Mouse (Mus musculus) megakaryocyte, adult 5-6 weeks (primary cell): ENCODE results near the gene Herc2. TPM values are rescaled to one million over a fixed set of nuclear protein-coding genes. Genes with fewer than 3 reads are reported as not detected.

ENCODE experiments used
- ATAC-seq: 2 replicates; pipeline ENCODE4 v1.8.0; 2016; ENCODE audit warnings: mild to moderate bottlenecking, inconsistent platforms; ENCODE audit not compliant: poor library complexity, severe bottlenecking
- total RNA-seq, 2 experiments: library from RNA; stranded (forward) in 1 of 2; stranded (reverse) in 1 of 2; fragments of 153-499, 151-499 nt in 1 of 2; fragments of 221-1000, 200-1000 nt in 1 of 2; gene quantifications; 2 replicates each; pipeline versions ENCODE4 v1.2.3 to v1.2.4; 2015 to 2017

Gene Herc2
- total RNA-seq, 2 experiments from 2014 or later, result 20.6 to 32.3 TPM

GRCm38 (mm10) chr7:56066136-56066535 lies 16.1 kb downstream of the Herc2 start:
- no peak for ATAC-seq

DNA sequence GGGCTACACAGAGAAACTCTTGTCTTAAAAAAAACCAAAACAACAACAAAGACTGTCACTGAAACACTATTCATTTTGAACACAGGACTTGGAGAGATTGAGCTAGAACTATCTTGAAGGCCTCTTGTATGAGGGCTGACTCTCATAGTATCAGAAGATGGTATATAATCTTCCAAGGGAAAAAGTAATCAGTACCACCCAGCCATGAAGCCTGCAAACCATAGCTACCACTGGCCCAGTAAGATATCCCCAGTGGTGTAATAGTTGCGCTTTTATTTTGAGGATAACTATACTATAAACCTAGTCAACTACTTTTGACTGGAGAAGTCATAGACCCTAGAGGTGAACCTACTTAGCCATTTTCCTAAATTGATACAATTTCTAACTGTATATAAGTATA lies 16.6 kb downstream of the Herc2 start:
- ATAC-seq, result no peak

- ATAC-seq, result no peak
Measured at GRCm38 (mm10) chr7:56071724-56072123, 21.7 kb downstream of the Herc2 start.

- ATAC-seq, result no peak
Measured at GRCm38 (mm10) chr7:56083034-56083433, 33.0 kb downstream of the Herc2 start.

GRCm38 (mm10) chr7:56089097-56089496 lies 39.1 kb downstream of the Herc2 start:
- ATAC-seq, result no peak

DNA sequence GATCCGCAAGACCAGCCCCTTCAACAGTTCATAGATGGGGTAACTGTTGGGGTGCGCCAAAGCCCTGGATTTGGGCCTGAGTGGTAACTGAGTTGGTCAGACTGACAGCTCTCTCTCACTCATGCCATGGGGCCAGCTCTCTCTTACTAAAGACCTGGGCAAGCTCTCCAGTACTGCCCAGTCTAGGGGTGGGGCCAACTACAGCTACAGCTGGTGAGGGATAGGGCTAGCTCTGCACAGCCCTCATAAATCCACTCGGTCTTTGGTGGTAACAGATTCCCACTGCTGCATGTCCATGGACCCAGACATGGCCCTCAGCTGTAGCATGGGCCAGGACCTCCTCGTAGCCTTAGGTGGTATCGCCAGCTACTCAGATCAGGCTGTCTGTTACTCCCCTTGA lies 41.4 kb downstream of the Herc2 start:
- ATAC-seq, result no peak

GRCm38 (mm10) chr7:56102293-56102847 lies 52.4 kb downstream of the Herc2 start:
- no peak for ATAC-seq

GRCm38 (mm10) chr7:56112999-56113398 lies 63.0 kb downstream of the Herc2 start:
- ATAC-seq, result no peak

- ATAC-seq, result no peak
Measured at GRCm38 (mm10) chr7:56114148-56114547, 64.2 kb downstream of the Herc2 start.

DNA sequence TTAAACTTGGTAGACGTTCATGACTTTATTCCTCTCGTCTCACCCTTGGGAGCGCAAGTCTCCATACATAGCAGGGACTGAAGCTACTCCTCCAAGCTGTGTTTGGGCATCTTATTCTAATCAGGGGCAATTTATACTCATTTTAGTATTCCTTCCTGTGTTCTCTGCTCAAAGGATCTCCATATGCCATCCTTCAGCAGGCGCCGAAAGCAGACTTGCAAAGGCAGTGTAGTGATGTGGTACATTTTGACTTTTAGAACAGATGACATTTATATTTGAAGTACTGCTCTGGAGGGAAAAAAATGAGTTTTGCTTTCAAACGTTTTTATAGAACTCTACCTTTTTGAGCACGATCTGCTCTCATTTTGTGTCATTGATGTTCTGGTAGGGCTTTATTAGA lies 71.0 kb downstream of the Herc2 start:
- ATAC-seq, result no peak

DNA sequence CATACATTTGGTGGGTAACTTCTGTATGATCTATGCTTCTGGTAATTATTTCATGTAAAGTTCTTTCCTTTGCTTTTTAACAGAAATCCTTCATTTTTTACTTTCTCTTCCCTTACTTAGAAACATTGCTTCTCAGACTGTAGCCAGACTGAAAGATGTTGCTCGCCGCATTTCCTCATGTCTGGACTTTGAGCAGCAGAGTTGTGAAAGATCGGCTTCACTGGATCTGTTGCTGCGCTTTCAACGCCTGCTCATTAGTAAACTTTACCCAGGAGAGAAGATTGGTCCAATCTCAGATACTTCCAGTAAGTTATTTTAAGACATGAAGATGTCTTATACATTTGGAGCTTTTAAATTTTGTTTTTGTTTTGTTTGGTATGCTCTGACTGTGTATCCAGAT lies 71.4 kb downstream of the Herc2 start:
- no peak for ATAC-seq

- ATAC-seq, result no peak
Measured at GRCm38 (mm10) chr7:56128080-56128479, 78.1 kb downstream of the Herc2 start.

DNA sequence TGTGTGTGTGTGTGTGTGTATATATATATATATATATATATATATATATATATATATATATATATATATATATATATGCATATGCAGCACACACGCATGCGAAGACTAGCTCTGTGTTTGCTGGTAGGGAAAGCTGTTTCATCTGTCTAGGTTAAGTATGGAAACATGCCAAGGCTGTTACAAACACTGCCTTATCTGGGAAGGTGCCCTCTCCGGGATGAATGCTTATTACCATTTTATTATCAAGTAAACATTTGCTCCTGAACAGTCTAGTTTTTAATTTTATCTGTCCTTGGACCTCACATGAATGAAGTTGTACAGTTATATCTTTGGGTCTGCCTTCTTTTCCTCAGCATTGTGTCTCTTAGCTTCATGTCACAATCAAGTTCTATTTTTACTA lies 79.6 kb downstream of the Herc2 start:
- ATAC-seq, result no peak

DNA sequence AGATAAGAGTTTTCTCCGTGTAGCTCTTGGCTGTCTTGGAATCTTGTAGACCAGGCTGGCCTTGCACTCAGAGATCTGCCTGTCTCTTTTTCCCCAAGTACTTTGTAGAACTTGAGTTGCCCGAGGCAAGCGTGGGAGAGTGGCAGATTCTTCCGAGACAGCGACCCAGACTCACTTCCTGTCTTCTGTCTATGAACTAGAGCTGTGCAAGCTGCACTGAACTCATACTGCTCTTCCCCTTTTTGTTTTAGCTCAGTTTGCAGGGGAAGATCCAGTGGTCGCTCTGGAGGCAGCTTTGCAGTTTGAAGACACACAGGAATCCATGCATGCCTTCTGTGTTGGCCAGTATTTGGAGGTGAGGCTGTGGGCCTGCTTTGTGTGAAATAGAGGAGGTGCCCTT lies 81.6 kb downstream of the Herc2 start:
- ATAC-seq, result peak; percentile 71

- no peak for ATAC-seq
Measured at GRCm38 (mm10) chr7:56138706-56139105, 88.7 kb downstream of the Herc2 start.

- ATAC-seq, result no peak
Measured at GRCm38 (mm10) chr7:56146424-56146823, 96.4 kb downstream of the Herc2 start.

- no peak for ATAC-seq
Measured at GRCm38 (mm10) chr7:56148925-56149324, 98.9 kb downstream of the Herc2 start.

GRCm38 (mm10) chr7:56151885-56152676 lies 102.1 kb downstream of the Herc2 start:
- ATAC-seq, result no peak

DNA sequence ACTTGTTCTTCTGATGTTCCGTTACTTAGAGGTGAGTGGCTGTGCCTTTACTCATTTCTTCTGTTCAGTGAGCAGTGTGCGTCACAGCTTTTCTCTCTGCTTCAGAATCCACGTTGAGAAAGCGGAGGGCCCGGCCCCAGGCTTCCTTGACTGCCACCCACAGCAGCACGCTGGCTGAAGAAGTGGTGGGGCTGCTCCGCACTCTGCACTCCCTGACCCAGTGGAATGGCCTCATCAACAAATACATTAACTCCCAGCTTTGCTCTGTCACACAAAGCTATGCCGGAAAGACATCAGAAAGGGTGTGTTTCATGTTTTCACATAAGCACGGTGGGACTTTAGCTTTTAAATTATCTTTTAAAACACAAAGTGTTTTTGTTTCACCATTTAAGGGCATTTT lies 103.2 kb downstream of the Herc2 start:
- ATAC-seq, result no peak

- no peak for ATAC-seq
Measured at GRCm38 (mm10) chr7:56153625-56154024, 103.6 kb downstream of the Herc2 start.

DNA sequence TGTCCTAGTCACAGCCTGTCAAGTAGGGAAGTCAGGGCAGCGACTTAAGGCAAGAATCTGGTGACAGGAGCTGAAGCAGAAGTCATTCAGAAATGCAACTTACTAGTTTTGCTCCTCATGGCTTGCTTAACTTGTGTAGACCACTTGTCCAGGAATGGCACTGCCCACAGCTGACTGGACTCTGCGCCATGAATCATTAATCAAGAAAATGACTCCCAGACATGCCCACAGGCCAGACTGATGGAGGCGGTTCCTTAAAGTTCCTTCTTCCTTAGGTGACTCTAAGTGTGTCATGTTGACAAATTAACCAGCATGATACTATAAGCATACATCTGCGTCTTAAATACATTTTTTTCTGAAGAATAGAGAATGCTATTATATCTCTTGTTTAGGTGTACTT lies 113.3 kb downstream of the Herc2 start:
- ATAC-seq, result no peak

- no peak for ATAC-seq
Measured at GRCm38 (mm10) chr7:56168713-56169112, 118.7 kb downstream of the Herc2 start.

DNA sequence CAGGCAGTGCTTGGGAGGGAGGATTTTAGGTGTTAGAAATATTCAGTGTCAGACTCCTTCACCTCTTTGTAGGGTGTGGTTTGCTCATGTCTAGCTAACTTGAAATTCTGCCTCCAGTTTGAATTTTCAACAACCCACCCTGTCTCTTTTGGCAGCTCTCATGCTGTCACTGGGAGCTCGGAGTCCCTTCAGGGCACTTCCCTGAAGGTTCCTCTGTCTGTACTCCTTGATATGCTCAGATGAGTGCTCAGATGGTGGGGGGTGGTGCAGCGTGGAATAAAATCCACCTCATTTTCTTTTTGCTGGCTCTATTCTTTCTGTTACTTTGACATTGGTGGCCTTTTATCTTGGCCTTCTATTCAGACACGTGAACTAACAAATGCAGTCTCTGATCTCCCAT lies 127.4 kb downstream of the Herc2 start:
- no peak for ATAC-seq
